Mouse (Mus musculus) layer of hippocampus, adult 2 months (tissue): ENCODE results near the gene Nudt6. TPM values are rescaled to one million over a fixed set of nuclear protein-coding genes. Genes with fewer than 3 reads are reported as not detected.

Source experiments
- DNase-seq, 2 experiments: peaks; one replicate each; pipeline ENCODE4 v3.0.0; 2022; ENCODE audit warnings: low spot score in 2 of 2
- H3K27ac ChIP-seq: fragments of 200-600 bp; 2 replicates; pipeline ENCODE4 v1.8.1; 2022
- H3K4me3 ChIP-seq: fragments of 200-600 bp; 2 replicates; pipeline ENCODE4 v1.8.1; 2022; ENCODE audit warnings: mild to moderate bottlenecking
- CTCF ChIP-seq: fragments of 200-600 bp; conservative IDR thresholded peaks from 2 replicates; pipeline ENCODE4 v1.8.1; 2022; ENCODE audit warnings: antibody characterized with exemption, mild to moderate bottlenecking, moderate library complexity
- total RNA-seq, 2 experiments: library from RNA; stranded (reverse); gene quantifications; 2 replicates each; pipeline ENCODE4 v1.2.3; 2021

The Nudt6 gene
- total RNA-seq, 2 experiments from 2014 or later: 5.3 to 5.4 TPM

GRCm38 (mm10) chr3:37413446-37413845 lies 6.6 kb downstream of the Nudt6 start:
- no peak overlapping the region for H3K27ac ChIP-seq
- no peak for DNase-seq
- TF ChIP-seq CTCF: no peak
- no peak overlapping the region for H3K4me3 ChIP-seq

GRCm38 (mm10) chr3:37407598-37407997 lies 12.4 kb downstream of the Nudt6 start:
- Histone ChIP-seq H3K4me3 (no peak overlapping the region), H3K27ac (no peak overlapping the region)
- DNase-seq: no peak
- TF ChIP-seq CTCF: no peak

GRCm38 (mm10) chr3:37401729-37402610 lies 18.0 kb downstream of the Nudt6 start:
- no peak overlapping the region for H3K4me3 ChIP-seq
- DNase-seq: no peak
- H3K27ac ChIP-seq: no peak overlapping the region
- TF ChIP-seq CTCF: no peak

- H3K4me3 ChIP-seq: no peak overlapping the region
- TF ChIP-seq CTCF: no peak
- DNase-seq: no peak
- H3K27ac ChIP-seq: no peak overlapping the region
Observed at GRCm38 (mm10) chr3:37398661-37399395, 21.2 kb downstream of the Nudt6 start.

DNA sequence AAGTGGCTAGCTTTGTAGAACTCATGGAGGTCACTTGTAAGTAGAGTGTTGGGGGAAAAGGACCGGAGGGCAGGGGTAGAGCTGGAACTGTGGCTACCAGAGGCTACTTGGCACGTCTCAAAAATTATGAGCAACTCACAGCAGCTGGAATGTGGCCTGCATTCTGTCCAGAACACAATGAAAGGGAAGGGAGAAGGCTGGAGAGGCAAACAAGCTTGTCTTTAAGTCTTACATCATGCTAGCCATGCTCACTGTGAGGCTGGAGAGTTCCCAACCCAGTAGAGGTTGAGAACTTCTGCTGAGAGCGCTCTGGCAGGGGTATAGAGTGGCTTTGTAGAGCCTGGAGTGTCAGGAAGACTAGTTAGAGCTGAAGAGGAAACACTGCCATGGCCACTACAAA lies 22.4 kb downstream of the Nudt6 start:
- Histone ChIP-seq H3K4me3 (no peak overlapping the region), H3K27ac (no peak overlapping the region)
- DNase-seq: no peak
- no peak for TF ChIP-seq CTCF

DNA sequence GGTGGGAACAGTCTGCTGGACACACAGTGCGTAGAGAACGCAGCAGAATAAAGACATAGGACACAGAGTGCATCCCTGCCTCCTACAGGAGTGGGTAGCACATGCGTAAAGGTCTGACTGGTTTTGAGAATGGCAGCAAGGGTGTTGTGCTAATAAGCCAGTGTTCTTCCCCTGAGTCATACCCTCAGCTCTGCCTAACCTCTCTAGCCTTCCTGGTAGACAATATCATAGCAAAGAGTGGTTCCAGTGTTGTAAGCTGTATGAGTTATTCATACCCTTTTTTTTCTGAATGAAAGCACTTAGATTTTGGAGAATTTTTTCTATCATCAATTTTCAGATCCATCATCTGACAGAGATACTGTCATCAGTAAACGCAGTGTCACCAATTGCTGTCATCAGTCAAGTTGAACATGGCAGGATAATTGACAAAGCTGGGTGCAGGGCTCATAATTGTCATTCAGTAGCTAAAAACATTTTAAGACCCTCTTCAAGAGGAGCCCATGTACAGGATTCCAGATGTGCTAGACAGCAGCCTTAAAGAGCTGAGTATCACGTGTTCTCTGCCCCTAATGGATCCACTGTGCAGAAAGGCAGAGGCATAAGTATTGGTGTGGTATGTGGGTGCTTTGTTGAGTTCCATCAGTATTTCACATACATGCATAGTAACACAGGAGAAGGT lies 22.9 kb downstream of the Nudt6 start:
- no peak for DNase-seq
- TF ChIP-seq CTCF: no peak
- H3K4me3 ChIP-seq: no peak overlapping the region
- no peak overlapping the region for H3K27ac ChIP-seq

DNA sequence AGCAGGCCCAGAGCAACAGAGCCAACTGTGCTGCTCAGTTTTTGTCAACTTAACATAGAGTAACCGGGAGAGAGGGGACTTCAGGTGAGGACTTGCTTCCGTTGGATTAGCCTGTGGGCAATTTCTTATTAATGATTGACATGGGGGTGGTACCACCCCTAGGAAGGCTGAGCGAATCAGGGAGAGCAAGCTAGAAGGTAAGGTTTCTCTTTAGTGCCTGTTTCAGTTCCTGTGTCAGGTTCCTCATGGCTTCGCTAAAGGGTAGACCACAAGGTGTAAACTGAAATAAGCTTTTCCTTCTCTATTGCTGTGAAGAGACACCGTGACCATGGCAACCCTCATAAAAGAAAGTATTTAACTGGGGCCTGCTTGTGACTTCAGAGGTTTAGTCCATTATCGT lies 32.7 kb downstream of the Nudt6 start:
- no peak for DNase-seq
- no peak for TF ChIP-seq CTCF
- Histone ChIP-seq H3K27ac (no peak overlapping the region), H3K4me3 (no peak overlapping the region)

- no peak overlapping the region for H3K4me3 ChIP-seq
- DNase-seq: no peak
- no peak overlapping the region for H3K27ac ChIP-seq
- peak; percentile 27 for TF ChIP-seq CTCF
Observed at GRCm38 (mm10) chr3:37383096-37383765, 36.8 kb downstream of the Nudt6 start.

GRCm38 (mm10) chr3:37381457-37381856 lies 38.6 kb downstream of the Nudt6 start:
- TF ChIP-seq CTCF: no peak
- Histone ChIP-seq H3K4me3 (no peak overlapping the region), H3K27ac (no peak overlapping the region)
- no peak for DNase-seq

GRCm38 (mm10) chr3:37379930-37380881 lies 39.8 kb downstream of the Nudt6 start:
- Histone ChIP-seq H3K27ac (no peak overlapping the region), H3K4me3 (no peak overlapping the region)
- no peak for DNase-seq
- TF ChIP-seq CTCF: no peak

GRCm38 (mm10) chr3:37379201-37379600 lies 40.8 kb downstream of the Nudt6 start:
- Histone ChIP-seq H3K27ac (no peak overlapping the region), H3K4me3 (no peak overlapping the region)
- no peak for DNase-seq
- peak; percentile 30 for TF ChIP-seq CTCF

GRCm38 (mm10) chr3:37378412-37378811 lies 41.6 kb downstream of the Nudt6 start:
- TF ChIP-seq CTCF: no peak
- H3K27ac ChIP-seq: no peak overlapping the region
- no peak overlapping the region for H3K4me3 ChIP-seq
- no peak for DNase-seq
